Mouse (Mus musculus): Measurements from ENCODE around the gene C130032M10Rik. TPM values are rescaled to one million over a fixed set of nuclear protein-coding genes. Genes with fewer than 3 reads are reported as not detected.

Gene C130032M10Rik
- total and polyA plus RNA-seq, 3 experiments = not detected

DNA sequence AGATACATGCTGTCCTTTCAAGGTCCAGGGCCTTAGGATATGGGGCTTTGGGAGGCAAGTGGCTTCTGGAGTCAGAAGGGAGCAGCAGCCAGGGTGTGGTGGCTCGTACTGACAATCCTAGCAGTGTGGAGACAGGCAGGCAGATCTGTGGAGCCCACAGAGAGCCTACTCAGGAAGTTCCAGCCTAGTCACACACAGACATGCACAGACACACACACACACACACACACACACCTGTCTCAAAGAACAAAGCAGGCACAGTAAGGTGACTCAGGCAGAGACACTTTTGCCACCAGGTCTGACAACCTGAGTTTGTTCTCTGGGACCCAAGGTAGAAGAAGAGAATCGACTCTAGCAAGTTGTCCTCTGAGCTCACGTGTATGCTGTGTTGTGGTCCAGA is 34.6 kb upstream of the C130032M10Rik start:
- H3K27me3 ChIP-seq (ENCODE audit: control insufficient read depth, insufficient read depth, low read length) = no peaks in the 10 kb centered on the region
- no peaks in the 10 kb centered on the region for H3K36me3 ChIP-seq (ENCODE audit: control insufficient read depth, insufficient read depth, low read length)
- H3K27ac ChIP-seq = no peak overlapping the region
- H3K4me3 ChIP-seq = no peak overlapping the region
- intact Hi-C loops (cut with DNase I) = no loop called here
- no peaks in the 10 kb centered on the region for H3K79me2 ChIP-seq (replicated peaks; ENCODE audit: control insufficient read depth, insufficient read depth, low read length)
- H3K4me1 ChIP-seq (ENCODE audit: control insufficient read depth, insufficient read depth, low read length) = no peaks in the 10 kb centered on the region
- no peak for TF ChIP-seq CTCF (IDR thresholded peaks at IDR 0.05)
- no peak overlapping the region for H3K9ac ChIP-seq (ENCODE audit: low read depth, low read length)
- no peak for DNase-seq
- 77% methylated on average over 3 of the region's 3 CpGs for WGBS

DNA sequence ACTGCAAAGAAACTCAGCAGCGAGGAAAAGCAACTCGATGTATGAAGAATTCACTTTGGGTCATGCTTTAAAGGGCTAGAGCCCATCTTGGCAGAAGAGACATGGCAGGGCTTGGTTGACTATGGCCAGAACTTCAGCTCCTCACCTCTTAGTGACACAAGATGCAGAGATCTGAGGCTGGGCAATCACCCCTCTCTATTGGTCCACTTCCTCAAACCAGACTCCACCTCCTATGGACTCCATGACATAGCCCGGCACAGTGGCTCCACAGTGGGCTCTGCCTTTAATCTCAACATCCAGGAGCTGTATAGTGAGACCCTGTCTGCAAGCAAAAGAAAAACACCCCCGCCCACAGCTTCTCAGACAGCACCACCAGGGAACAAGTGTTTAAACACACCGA is 30.7 kb upstream of the C130032M10Rik start:
- no peak overlapping the region for H3K27ac ChIP-seq
- WGBS = 73% methylated on average over 5 of the region's 5 CpGs

DNA sequence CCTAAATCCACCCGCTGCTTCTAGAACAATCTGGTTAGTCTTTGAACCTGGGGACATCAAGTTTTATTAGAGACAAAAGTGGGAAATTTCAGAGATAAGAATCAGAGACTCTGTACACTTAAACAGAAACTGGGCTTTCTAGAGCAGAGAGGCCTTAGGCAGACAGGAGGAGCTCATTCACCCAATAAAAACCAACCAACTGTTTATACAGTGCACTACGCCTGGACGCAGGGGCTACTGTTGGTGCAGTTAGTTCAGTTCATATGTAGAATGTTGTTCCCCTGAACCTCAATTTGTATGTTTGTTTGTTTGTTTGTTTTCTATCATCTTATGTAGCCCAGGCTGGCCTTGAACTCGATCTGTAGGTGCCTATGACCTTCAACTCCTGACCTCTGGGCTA is 28.7 kb upstream of the C130032M10Rik start:
- H3K79me2 ChIP-seq (replicated peaks; ENCODE audit: control insufficient read depth, insufficient read depth, low read length) = no peaks in the 10 kb centered on the region
- TF ChIP-seq POLR2A (IDR thresholded peaks at IDR 0.05; ENCODE audit: insufficient read depth, low read depth, low read length) (no peak), EP300 (IDR thresholded peaks at IDR 0.05; ENCODE audit: insufficient read depth, low read depth, low read length) (no peak), CTCF (IDR thresholded peaks at IDR 0.05) (no peak)
- WGBS = 85% methylated on average over 4 of the region's 4 CpGs
- intact Hi-C loops (cut with DNase I) = no loop called here
- no peaks in the 10 kb centered on the region for H3K36me3 ChIP-seq (ENCODE audit: control insufficient read depth, insufficient read depth, low read length)
- no peak overlapping the region for H3K27ac ChIP-seq
- no peak overlapping the region for H3K4me3 ChIP-seq
- H3K4me1 ChIP-seq (ENCODE audit: control insufficient read depth, insufficient read depth, low read length) = no peaks in the 10 kb centered on the region
- no peak for DNase-seq
- H3K9ac ChIP-seq (ENCODE audit: low read depth, low read length) = no peak overlapping the region
- H3K27me3 ChIP-seq (ENCODE audit: control insufficient read depth, insufficient read depth, low read length) = no peaks in the 10 kb centered on the region

More for the DNA sequence above, 30.7 kb upstream of the C130032M10Rik start:
- DNase-seq = no peak
- Histone ChIP-seq H3K27me3 (ENCODE audit: control insufficient read depth, insufficient read depth, low read length) (no peaks in the 10 kb centered on the region), H3K36me3 (ENCODE audit: control insufficient read depth, insufficient read depth, low read length) (no peaks in the 10 kb centered on the region), H3K4me3 (no peak overlapping the region), H3K79me2 (replicated peaks; ENCODE audit: control insufficient read depth, insufficient read depth, low read length) (no peaks in the 10 kb centered on the region), H3K4me1 (ENCODE audit: control insufficient read depth, insufficient read depth, low read length) (no peaks in the 10 kb centered on the region), H3K9ac (ENCODE audit: low read depth, low read length) (no peak overlapping the region)
- TF ChIP-seq EP300 (IDR thresholded peaks at IDR 0.05; ENCODE audit: insufficient read depth, low read depth, low read length) (no peak), POLR2A (IDR thresholded peaks at IDR 0.05; ENCODE audit: insufficient read depth, low read depth, low read length) (no peak), CTCF (IDR thresholded peaks at IDR 0.05) (no peak)
- intact Hi-C loops (cut with DNase I) = no loop called here

DNA sequence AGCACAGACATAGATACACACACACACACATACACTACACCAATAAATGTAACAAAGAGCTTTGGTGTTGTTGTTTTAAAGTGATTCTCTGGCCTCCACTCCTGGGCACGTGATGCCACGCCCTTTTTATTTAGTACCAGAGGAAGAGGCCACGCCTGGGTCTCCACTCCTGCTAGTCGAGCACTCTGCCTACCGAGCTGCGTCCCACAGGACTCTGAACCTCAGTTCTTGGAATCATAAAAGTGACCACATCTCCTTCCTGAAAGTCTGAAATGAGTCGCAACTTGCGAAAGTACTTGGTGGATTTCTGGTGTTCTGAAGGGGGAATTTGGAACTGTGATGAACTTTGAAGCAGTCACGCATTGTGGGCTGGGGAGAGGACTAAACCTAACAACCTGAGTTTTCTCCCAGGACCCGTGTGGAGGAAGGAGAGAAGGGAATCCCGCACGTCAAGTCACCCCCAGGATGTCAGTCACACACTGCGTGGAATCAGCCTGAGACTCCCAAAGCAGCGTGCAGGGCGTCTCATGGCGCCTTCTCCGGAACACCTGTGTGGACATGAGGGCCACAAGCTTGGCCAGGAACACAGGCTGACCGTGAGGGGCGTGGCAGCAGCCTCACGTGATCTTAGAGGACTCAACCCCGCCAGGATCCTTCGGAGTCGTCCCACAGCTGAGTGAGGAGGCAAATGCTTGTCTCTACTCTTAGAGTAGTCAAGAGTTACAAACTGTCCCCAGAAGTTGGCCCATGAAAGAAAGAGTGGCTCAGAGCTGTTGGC is 27.8 kb upstream of the C130032M10Rik start:
- no peak overlapping the region for H3K9ac ChIP-seq (ENCODE audit: low read depth, low read length)
- no peaks in the 10 kb centered on the region for H3K36me3 ChIP-seq (ENCODE audit: control insufficient read depth, insufficient read depth, low read length)
- no peaks in the 10 kb centered on the region for H3K27me3 ChIP-seq (ENCODE audit: control insufficient read depth, insufficient read depth, low read length)
- H3K4me3 ChIP-seq = no peak overlapping the region
- intact Hi-C loops (cut with DNase I) = no loop called here
- TF ChIP-seq POLR2A (IDR thresholded peaks at IDR 0.05; ENCODE audit: insufficient read depth, low read depth, low read length) (no peak), EP300 (IDR thresholded peaks at IDR 0.05; ENCODE audit: insufficient read depth, low read depth, low read length) (no peak), CTCF (IDR thresholded peaks at IDR 0.05) (no peak)
- H3K27ac ChIP-seq = no peak overlapping the region
- no peaks in the 10 kb centered on the region for H3K4me1 ChIP-seq (ENCODE audit: control insufficient read depth, insufficient read depth, low read length)
- no peaks in the 10 kb centered on the region for H3K79me2 ChIP-seq (replicated peaks; ENCODE audit: control insufficient read depth, insufficient read depth, low read length)
- DNase-seq = no peak
- WGBS = 75% methylated on average over 23 of the region's 23 CpGs

GRCm38 (mm10) chr9:114496469-114496868 is 19.0 kb upstream of the C130032M10Rik start:
- no peak overlapping the region for H3K9ac ChIP-seq (ENCODE audit: low read depth, low read length)
- no peaks in the 10 kb centered on the region for H3K4me1 ChIP-seq (ENCODE audit: control insufficient read depth, insufficient read depth, low read length)
- no peaks in the 10 kb centered on the region for H3K36me3 ChIP-seq (ENCODE audit: control insufficient read depth, insufficient read depth, low read length)
- H3K4me3 ChIP-seq = no peak overlapping the region
- no peak overlapping the region for H3K27ac ChIP-seq
- TF ChIP-seq CTCF (IDR thresholded peaks at IDR 0.05) = no peak
- TF ChIP-seq EP300 (IDR thresholded peaks at IDR 0.05; ENCODE audit: insufficient read depth, low read depth, low read length) = no peak
- no peak for TF ChIP-seq POLR2A (IDR thresholded peaks at IDR 0.05; ENCODE audit: insufficient read depth, low read depth, low read length)
- intact Hi-C loops (cut with DNase I) = no loop called here
- WGBS = 74% methylated on average over 7 of the region's 7 CpGs
- no peaks in the 10 kb centered on the region for H3K79me2 ChIP-seq (replicated peaks; ENCODE audit: control insufficient read depth, insufficient read depth, low read length)
- no peaks in the 10 kb centered on the region for H3K27me3 ChIP-seq (ENCODE audit: control insufficient read depth, insufficient read depth, low read length)
- DNase-seq = no peak

DNA sequence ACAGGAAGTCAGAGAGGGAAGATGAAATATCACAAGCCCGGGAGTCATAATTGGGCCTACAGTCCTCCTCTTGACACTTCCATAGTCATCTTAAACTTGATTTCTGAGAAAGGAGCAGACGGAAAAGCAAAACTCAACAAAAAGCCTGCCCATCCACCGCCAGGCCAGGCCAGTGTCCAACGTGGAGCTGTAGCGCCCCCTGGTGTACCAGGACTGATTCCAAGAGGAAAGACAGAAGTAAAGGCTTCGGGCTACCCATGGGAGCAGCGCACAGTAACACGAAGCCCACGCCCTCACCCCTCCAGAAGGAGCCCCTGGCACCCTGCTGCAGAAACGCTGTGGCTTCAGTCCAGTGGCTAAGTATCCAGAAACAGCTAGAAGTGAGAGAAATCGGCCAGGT is 17.3 kb upstream of the C130032M10Rik start:
- intact Hi-C loops (cut with DNase I) = loop anchor here (2.0 kb wide), 2 partner anchors 81 to 179 kb away; no protein-coding TSS in a partner anchor
- no peaks in the 10 kb centered on the region for H3K79me2 ChIP-seq (replicated peaks; ENCODE audit: control insufficient read depth, insufficient read depth, low read length)
- no peak for TF ChIP-seq POLR2A (IDR thresholded peaks at IDR 0.05; ENCODE audit: insufficient read depth, low read depth, low read length)
- TF ChIP-seq CTCF (IDR thresholded peaks at IDR 0.05) = peak; percentile 85
- 0 out of 2 replicates have a peak, but pooled peaks have one; percentile 20 for TF ChIP-seq EP300 (IDR thresholded peaks at IDR 0.05; ENCODE audit: insufficient read depth, low read depth, low read length)
- no peaks in the 10 kb centered on the region for H3K4me1 ChIP-seq (ENCODE audit: control insufficient read depth, insufficient read depth, low read length)
- no peak overlapping the region for H3K27ac ChIP-seq
- H3K4me3 ChIP-seq = no peak overlapping the region
- peak; percentile 62 to 81 for DNase-seq
- 5% methylated on average over 11 of the region's 11 CpGs for WGBS
- H3K9ac ChIP-seq (ENCODE audit: low read depth, low read length) = no peak overlapping the region
- H3K36me3 ChIP-seq (ENCODE audit: control insufficient read depth, insufficient read depth, low read length) = no peaks in the 10 kb centered on the region
- H3K27me3 ChIP-seq (ENCODE audit: control insufficient read depth, insufficient read depth, low read length) = no peaks in the 10 kb centered on the region
